Comparison of ENCODE assay signal across 8 mouse cellular contexts in the genomic region with DNA sequence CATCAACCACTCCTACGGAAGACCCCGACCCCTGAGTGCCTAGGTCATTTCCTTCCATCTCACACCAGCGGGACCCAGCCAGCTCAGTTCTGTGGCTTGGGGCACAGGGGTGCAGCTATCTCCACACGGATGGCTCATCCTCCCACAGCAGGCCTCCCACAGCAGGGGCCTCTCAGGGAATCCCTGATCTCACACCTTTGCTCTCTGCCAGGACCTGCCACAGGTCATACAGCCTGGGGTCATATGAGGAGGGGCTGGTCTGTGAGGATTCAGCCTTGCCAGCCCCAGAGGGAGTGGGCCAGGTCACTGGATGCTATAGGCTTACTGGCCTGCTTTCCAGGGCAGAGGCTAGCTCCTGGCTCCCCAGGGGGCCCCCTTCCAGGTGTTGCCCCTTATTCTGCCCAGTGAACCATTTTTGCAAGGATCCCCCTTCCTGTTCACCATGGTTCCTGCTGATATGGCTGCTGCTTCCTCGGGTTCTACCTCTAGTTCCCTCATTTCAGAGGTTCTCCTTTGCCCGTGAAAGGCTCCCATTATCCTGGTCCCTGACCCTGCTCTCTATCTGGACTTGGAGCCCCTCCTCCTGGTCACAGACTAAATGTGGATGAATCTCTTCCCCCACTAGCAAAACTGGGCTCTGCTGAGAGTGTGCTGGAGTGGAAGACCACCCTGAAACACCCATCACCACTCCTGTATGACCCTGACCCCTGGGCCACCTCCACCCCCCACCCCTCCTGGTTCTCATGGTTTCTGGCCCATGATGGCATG. TPM values are rescaled to one million over a fixed set of nuclear protein-coding genes. Genes with fewer than 3 reads are reported as not detected.
DNase-seq lines count a peak whose midpoint lies in the region; ATAC-seq and TF ChIP-seq lines count a peak whose summit lies in the region.

No protein-coding gene starts in this region.

- H3K4me3 ChIP-seq in lung, embryonic 15.5 days: peak overlapping the region; percentile 77
- peak overlapping the region; percentile 93 for H3K4me3 ChIP-seq in forebrain, embryonic 11.5 days (ENCODE audit: low read depth, low read length)
- H3K4me3 ChIP-seq in limb, embryonic 12.5 days (replicated peaks): peak overlapping the region; percentile 99
- peak overlapping the region; percentile 84 for H3K4me3 ChIP-seq in olfactory bulb, adult 2 months (ENCODE audit: insufficient read depth, low read depth, low read length)

- H3K27me3 ChIP-seq in lung, embryonic 15.5 days: no peaks in the 10 kb centered on the region
- no peaks in the 10 kb centered on the region for H3K27me3 ChIP-seq in forebrain, embryonic 11.5 days (ENCODE audit: control insufficient read depth, insufficient read depth, low read length)
- H3K27me3 ChIP-seq in limb, embryonic 12.5 days: no peaks in the 10 kb centered on the region

- TF ChIP-seq CTCF in olfactory bulb, adult 2 months (IDR thresholded peaks at IDR 0.05; ENCODE audit: insufficient read depth, low read depth, low read length): no peak

- H3K36me3 ChIP-seq in lung, embryonic 15.5 days: no peaks in the 10 kb centered on the region
- H3K36me3 ChIP-seq in forebrain, embryonic 11.5 days (ENCODE audit: control insufficient read depth, insufficient read depth, low read length): no peaks in the 10 kb centered on the region; the same call in 1 of the 2 replicates
- peaks cover 33% of the 10 kb centered on the region for H3K36me3 ChIP-seq in limb, embryonic 12.5 days

- H3K4me2 ChIP-seq in lung, embryonic 15.5 days: peak overlapping the region; percentile 83
- H3K4me2 ChIP-seq in forebrain, embryonic 11.5 days (ENCODE audit: low read depth, low read length, severe bottlenecking): peak overlapping the region; percentile 88
- H3K4me2 ChIP-seq in limb, embryonic 12.5 days: peak overlapping the region; percentile 95

- TF ChIP-seq POLR2A in olfactory bulb, adult 2 months (IDR thresholded peaks at IDR 0.05; ENCODE audit: insufficient read depth, low read depth, low read length): no peak

- no peak overlapping the region for H3K27ac ChIP-seq in lung, embryonic 15.5 days
- H3K27ac ChIP-seq in forebrain, embryonic 11.5 days (ENCODE audit: low read depth, low read length): no peak overlapping the region
- peak overlapping the region; percentile 91 for H3K27ac ChIP-seq in limb, embryonic 12.5 days
- no peak overlapping the region for H3K27ac ChIP-seq in olfactory bulb, adult 2 months (ENCODE audit: insufficient read depth, low read depth, low read length)

- H3K9me3 ChIP-seq in lung, embryonic 15.5 days: no peaks in the 10 kb centered on the region
- no peaks in the 10 kb centered on the region for H3K9me3 ChIP-seq in forebrain, embryonic 11.5 days (ENCODE audit: control insufficient read depth, low read length)
- no peaks in the 10 kb centered on the region for H3K9me3 ChIP-seq in limb, embryonic 12.5 days

- H3K9ac ChIP-seq in lung, embryonic 15.5 days: peak overlapping the region; percentile 94
- H3K9ac ChIP-seq in forebrain, embryonic 11.5 days (ENCODE audit: low read length): peak overlapping the region; percentile 98
- H3K9ac ChIP-seq in limb, embryonic 12.5 days (replicated peaks): peak overlapping the region; percentile 100

- peaks cover 33% of the 10 kb centered on the region for H3K4me1 ChIP-seq in lung, embryonic 15.5 days
- peaks cover 19% of the 10 kb centered on the region for H3K4me1 ChIP-seq in forebrain, embryonic 11.5 days (replicated peaks; ENCODE audit: control insufficient read depth, insufficient read depth, low read length)
- peaks cover 31% of the 10 kb centered on the region for H3K4me1 ChIP-seq in limb, embryonic 12.5 days (replicated peaks)
- H3K4me1 ChIP-seq in olfactory bulb, adult 2 months (ENCODE audit: control insufficient read depth, insufficient read depth, low read length): peaks cover 59% of the 10 kb centered on the region

- no peak for ATAC-seq in lung, embryonic 15.5 days (ENCODE audit: borderline replicate concordance, extremely low read depth, low FRiP score, low TSS enrichment)
- no peak for ATAC-seq in forebrain, embryonic 11.5 days (replicated peaks; ENCODE audit: low FRiP score)
- ATAC-seq in limb, embryonic 12.5 days (ENCODE audit: insufficient number of reproducible peaks, insufficient read depth, low FRiP score, low TSS enrichment, low read depth): no peak

- DNase-seq in lung, postnatal 4 days: no peak
- DNase-seq in forebrain, embryonic 11.5 days (ENCODE audit: low spot score): no peak
- no peak for DNase-seq in kidney, adult 8-10 months
- no peak for DNase-seq in ovary, adult 18-20 months (ENCODE audit: low spot score)
- DNase-seq in MN1 (ENCODE audit: low spot score): no peak

- 21% methylated on average over 6 of the region's 6 CpGs for WGBS in lung, embryonic 15.5 days
- WGBS in forebrain, embryonic 11.5 days: 41% methylated on average over 6 of the region's 6 CpGs
- WGBS in limb, embryonic 12.5 days: 27% methylated on average over 6 of the region's 6 CpGs
- 34% methylated on average over 6 of the region's 6 CpGs for WGBS in olfactory bulb, adult 2 months

RNA-seq across cellular contexts. Expression of a gene that starts 1.6 kb away (rescaled TPM):
- polyA plus RNA-seq in lung, embryonic 15.5 days (2015; fragmentation: Nextera tagmentation; extraction: Ambion mirVana): 13.5 and 14.7 TPM in 2 replicates
- 25.3 and 27.7 TPM in 2 replicates for polyA plus RNA-seq in forebrain, embryonic 11.5 days (2014; fragmentation: Nextera tagmentation; extraction: Ambion mirVana)
- polyA plus RNA-seq in limb, embryonic 12.5 days (2016; fragmentation: Nextera tagmentation; extraction: Ambion mirVana): 19.3 and 20.5 TPM in 2 replicates
- not detected in 2 replicates for polyA plus RNA-seq in olfactory bulb, adult 2 months (2012; ENCODE audit: insufficient read depth, insufficient read length, low replicate concordance, missing spikeins)

RNA-seq across cellular contexts. Expression of a gene that starts 25.4 kb away (rescaled TPM):
- not detected in 2 replicates for polyA plus RNA-seq in lung, embryonic 15.5 days (2015; fragmentation: Nextera tagmentation; extraction: Ambion mirVana)
- not detected in 2 replicates for polyA plus RNA-seq in forebrain, embryonic 11.5 days (2014; fragmentation: Nextera tagmentation; extraction: Ambion mirVana)
- polyA plus RNA-seq in limb, embryonic 12.5 days (2016; fragmentation: Nextera tagmentation; extraction: Ambion mirVana): not detected in 2 replicates
- not detected in 2 replicates for polyA plus RNA-seq in olfactory bulb, adult 2 months (2012; ENCODE audit: insufficient read depth, insufficient read length, low replicate concordance, missing spikeins)

RNA-seq across cellular contexts. Expression of a gene that starts 40.4 kb away (rescaled TPM):
- 436 and 471 TPM in 2 replicates for polyA plus RNA-seq in lung, embryonic 15.5 days (2015; fragmentation: Nextera tagmentation; extraction: Ambion mirVana)
- 186 and 217 TPM in 2 replicates for polyA plus RNA-seq in forebrain, embryonic 11.5 days (2014; fragmentation: Nextera tagmentation; extraction: Ambion mirVana)
- 51.4 and 53.7 TPM in 2 replicates for polyA plus RNA-seq in limb, embryonic 12.5 days (2016; fragmentation: Nextera tagmentation; extraction: Ambion mirVana)
- polyA plus RNA-seq in olfactory bulb, adult 2 months (2012; ENCODE audit: insufficient read depth, insufficient read length, low replicate concordance, missing spikeins): not detected in 2 replicates

RNA-seq across cellular contexts. Expression of a gene that starts 46.5 kb away (rescaled TPM):
- polyA plus RNA-seq in lung, embryonic 15.5 days (2015; fragmentation: Nextera tagmentation; extraction: Ambion mirVana): 414 and 454 TPM in 2 replicates
- 61.3 and 66.5 TPM in 2 replicates for polyA plus RNA-seq in forebrain, embryonic 11.5 days (2014; fragmentation: Nextera tagmentation; extraction: Ambion mirVana)
- polyA plus RNA-seq in limb, embryonic 12.5 days (2016; fragmentation: Nextera tagmentation; extraction: Ambion mirVana): 71.0 and 73.2 TPM in 2 replicates
- polyA plus RNA-seq in olfactory bulb, adult 2 months (2012; ENCODE audit: insufficient read depth, insufficient read length, low replicate concordance, missing spikeins): not detected in 2 replicates

RNA-seq across cellular contexts. Expression of a gene that starts 56.6 kb away (rescaled TPM):
- 38.4 and 38.6 TPM in 2 replicates for polyA plus RNA-seq in lung, embryonic 15.5 days (2015; fragmentation: Nextera tagmentation; extraction: Ambion mirVana)
- 57.2 and 58.2 TPM in 2 replicates for polyA plus RNA-seq in forebrain, embryonic 11.5 days (2014; fragmentation: Nextera tagmentation; extraction: Ambion mirVana)
- 44.1 and 44.6 TPM in 2 replicates for polyA plus RNA-seq in limb, embryonic 12.5 days (2016; fragmentation: Nextera tagmentation; extraction: Ambion mirVana)
- polyA plus RNA-seq in olfactory bulb, adult 2 months (2012; ENCODE audit: insufficient read depth, insufficient read length, low replicate concordance, missing spikeins): not detected in 2 replicates

Comparison
In these comparisons a context has a peak if more than half of its experiments do, and no peak if none do; other contexts are left out.
1. RNA of a gene that starts 40.4 kb away (polyA plus RNA-seq): 436 to 471 TPM in lung, embryonic 15.5 days, 186 to 217 TPM in forebrain, embryonic 11.5 days and 51.4 to 53.7 TPM in limb, embryonic 12.5 days; not detected in olfactory bulb, adult 2 months; every median in the first group is over 10 times any median in the second.
2. Peak in every context shown above with its lines, with median percentiles within 50 percentile points of each other: H3K4me2 ChIP-seq, H3K4me3 ChIP-seq and H3K9ac ChIP-seq.